Mouse (Mus musculus) heart, embryonic 15.5 days (tissue): ENCODE measurements around the gene Tmem185b. TPM values are rescaled to one million over a fixed set of nuclear protein-coding genes. Genes with fewer than 3 reads are reported as not detected.

ENCODE experiments used
- ATAC-seq: fragments of 200-750 bp; cut with Nextera tagmentation; replicated peaks from 2 replicates; pipeline ENCODE4 v1.8.0; 2017; ENCODE audit warnings: low read depth, moderate TSS enrichment; ENCODE audit not compliant: insufficient number of reproducible peaks, insufficient read depth, low FRiP score
- H3K27ac ChIP-seq: fragments of 300-500 bp; sonication (generic); 2 replicates; pipeline ENCODE4 v1.5.1; 2015; ENCODE audit warnings: mild to moderate bottlenecking, inconsistent platforms
- H3K27me3 ChIP-seq: fragments of 300-500 bp; sonication (generic); 2 replicates; pipeline ENCODE4 v1.6.1; 2015; ENCODE audit warnings: inconsistent platforms
- H3K36me3 ChIP-seq: fragments of 300-500 bp; sonication (generic); 2 replicates; pipeline ENCODE4 v1.6.1; 2015; ENCODE audit warnings: mild to moderate bottlenecking, inconsistent platforms
- H3K4me1 ChIP-seq: fragments of 300-500 bp; sonication (generic); replicated peaks from 2 replicates; pipeline ENCODE4 v1.6.1; 2015; ENCODE audit warnings: inconsistent platforms
- H3K4me2 ChIP-seq: fragments of 300-500 bp; sonication (generic); 2 replicates; pipeline ENCODE4 v1.6.1; 2015; ENCODE audit warnings: inconsistent platforms, mild to moderate bottlenecking, moderate library complexity
- H3K4me3 ChIP-seq: fragments of 300-500 bp; sonication (generic); 2 replicates; pipeline ENCODE4 v1.5.1; 2015; ENCODE audit warnings: mild to moderate bottlenecking, inconsistent platforms
- H3K9ac ChIP-seq: fragments of 300-500 bp; sonication (generic); 2 replicates; pipeline ENCODE4 v1.6.1; 2015; ENCODE audit warnings: mild to moderate bottlenecking, inconsistent platforms
- H3K9me3 ChIP-seq: fragments of 300-500 bp; sonication (generic); replicated peaks from 2 replicates; pipeline ENCODE4 v1.6.1; 2016; ENCODE audit warnings: inconsistent platforms
- WGBS: fragments of 180-500 bp; shearing (Covaris S2); methylation state at CpG from one replicate; pipeline ENCODE4 v1.1.7; 2015; ENCODE audit warnings: mixed read lengths; 5-methylcytosine and 5-hydroxymethylcytosine counted together
- polyA plus RNA-seq: library from polyadenylated mRNA; unstranded; fragments of >200 nt; fragmentation: Nextera tagmentation; extraction: Ambion mirVana; gene quantifications from 2 replicates; pipeline ENCODE4 v1.2.1, GENCODE M21; 2015

The Tmem185b gene
- polyA plus RNA-seq, 1 experiment from 2014 or later: 21.0 TPM

DNA sequence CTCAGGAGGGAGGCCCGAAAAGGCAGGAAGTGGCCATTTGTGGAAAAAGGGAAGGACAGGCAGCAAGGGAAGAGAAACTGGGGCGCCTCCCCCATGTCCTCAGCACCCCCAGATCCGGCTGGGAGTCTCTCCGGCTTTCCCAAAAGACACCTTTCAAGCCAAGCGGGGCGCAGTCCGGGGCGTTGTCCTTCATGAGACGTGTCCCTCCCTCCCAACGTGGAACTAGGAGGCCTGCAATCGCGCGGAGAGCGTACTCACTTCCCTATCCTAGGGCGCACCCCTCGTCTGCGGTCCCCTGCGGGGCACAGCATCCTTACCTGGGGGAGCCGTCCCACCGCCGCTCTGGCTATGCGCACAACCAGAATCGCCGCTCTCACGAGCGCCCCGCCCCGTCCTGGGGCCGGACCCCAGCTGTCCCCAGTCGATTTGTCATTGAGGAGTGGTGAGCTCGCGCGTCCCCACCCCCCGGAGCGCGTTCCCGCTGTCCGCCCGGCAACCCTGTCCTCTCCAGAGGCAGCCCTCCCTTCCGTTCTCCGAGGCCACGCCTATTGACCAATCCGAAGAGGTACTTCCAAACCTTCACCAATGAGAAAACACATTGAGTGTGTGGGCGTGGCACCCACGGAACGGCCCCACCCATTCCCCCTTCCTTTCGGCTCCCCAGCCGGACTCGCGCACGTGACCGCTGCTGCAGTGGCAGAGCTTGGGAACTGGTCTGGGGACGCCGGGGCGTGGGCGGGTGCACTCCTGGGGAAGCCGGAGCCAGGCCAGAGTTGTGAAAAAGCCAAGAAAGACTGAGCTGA lies 21.5 kb upstream of the Tmem185b start, which contains the start of gene Ralb:
TSS of gene Ralb (minus strand) at position 535 of the 803 bp plus-strand sequence.
- H3K27ac ChIP-seq: peak within 1 kb of the TSS; percentile 91
- H3K36me3 ChIP-seq: peaks cover 9% of the 10 kb centered on the region
- peak within 1 kb of the TSS; percentile 81 for H3K4me3 ChIP-seq
- peak within 1 kb of the TSS; percentile 76 for H3K4me2 ChIP-seq
- WGBS: under 1% methylated on average over 57 of the region's 57 CpGs
- no peaks in the 10 kb centered on the region for H3K9me3 ChIP-seq
- H3K9ac ChIP-seq: peak within 1 kb of the TSS; percentile 75
- peak; percentile 97 for ATAC-seq
- H3K27me3 ChIP-seq: no peaks in the 10 kb centered on the region
- H3K4me1 ChIP-seq: peaks cover 40% of the 10 kb centered on the region

DNA sequence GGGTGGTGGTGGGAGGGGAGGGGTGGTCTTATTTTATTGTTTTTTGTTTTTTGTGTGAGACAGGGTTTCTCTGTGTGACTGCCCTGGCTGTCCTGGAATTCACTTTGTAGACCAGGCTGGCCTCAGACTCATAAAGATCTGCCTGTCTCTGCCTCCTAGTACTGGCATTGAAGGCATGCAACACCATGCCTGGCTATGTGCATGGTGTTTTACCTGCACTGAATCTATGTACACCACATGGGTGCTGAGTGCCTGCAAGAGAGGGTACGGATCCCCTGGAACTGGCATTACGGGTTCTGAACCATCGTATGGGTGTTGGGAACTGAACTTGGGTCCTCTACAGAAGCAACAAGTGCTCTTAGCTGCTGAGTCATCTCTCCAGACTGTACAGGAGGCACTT lies 20.0 kb upstream of the Tmem185b start:
- H3K4me3 ChIP-seq: no peak overlapping the region
- peaks cover 45% of the 10 kb centered on the region for H3K4me1 ChIP-seq
- H3K9me3 ChIP-seq: no peaks in the 10 kb centered on the region
- no peak overlapping the region for H3K4me2 ChIP-seq
- WGBS: 92% methylated on average over 3 of the region's 3 CpGs
- H3K36me3 ChIP-seq: peaks cover 2% of the 10 kb centered on the region; the same call in 1 of the 2 replicates
- H3K27ac ChIP-seq: no peak overlapping the region
- no peaks in the 10 kb centered on the region for H3K27me3 ChIP-seq
- no peak for ATAC-seq
- H3K9ac ChIP-seq: no peak overlapping the region

DNA sequence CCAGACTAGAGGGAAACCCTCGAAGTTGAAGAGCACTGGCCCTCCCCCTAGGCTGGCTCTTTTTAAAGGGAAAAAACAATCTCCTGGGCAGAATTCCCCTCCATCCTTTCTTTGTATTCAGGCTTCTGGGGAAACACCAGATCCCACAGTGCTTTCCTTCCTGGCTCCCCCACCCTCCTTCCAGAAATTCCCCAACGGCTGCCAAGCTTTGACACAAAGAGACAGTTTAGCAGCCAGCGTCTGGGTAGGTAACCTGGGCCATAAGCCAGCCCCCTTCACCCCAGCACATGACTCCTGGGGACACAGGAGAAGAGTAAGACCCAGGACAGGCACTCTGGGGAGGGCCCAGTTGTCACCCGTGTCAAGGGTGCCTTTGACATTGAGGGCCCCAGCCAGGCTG lies 17.4 kb upstream of the Tmem185b start:
- peak overlapping the region; percentile 73 for H3K27ac ChIP-seq
- H3K4me2 ChIP-seq: no peak overlapping the region
- ATAC-seq: no peak
- peaks cover 29% of the 10 kb centered on the region for H3K4me1 ChIP-seq
- no peak overlapping the region for H3K9ac ChIP-seq
- H3K4me3 ChIP-seq: no peak overlapping the region
- H3K27me3 ChIP-seq: no peaks in the 10 kb centered on the region
- H3K36me3 ChIP-seq: no peaks in the 10 kb centered on the region
- WGBS: 29% methylated on average over 4 of the region's 4 CpGs
- H3K9me3 ChIP-seq: no peaks in the 10 kb centered on the region

DNA sequence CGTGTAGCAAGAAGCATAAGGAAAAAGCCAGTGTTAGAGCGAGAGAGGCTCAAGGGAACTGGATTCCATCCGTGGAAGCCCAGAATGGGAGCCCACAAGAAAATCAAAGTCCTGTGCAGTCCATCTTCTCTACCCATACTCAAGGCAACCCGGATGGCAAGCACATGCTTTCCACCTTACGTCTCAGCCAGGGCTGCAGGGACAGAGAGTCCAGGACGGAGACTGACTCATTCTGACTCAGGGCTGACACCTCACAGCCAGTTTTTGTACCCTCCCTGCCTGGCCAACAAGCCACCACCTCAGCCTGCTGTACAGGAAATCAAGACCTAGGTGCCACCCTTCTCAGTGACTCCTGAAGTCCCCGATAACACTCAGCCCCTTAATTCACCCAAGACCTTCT lies 16.5 kb upstream of the Tmem185b start:
- Histone ChIP-seq H3K4me2 (no peak overlapping the region), H3K27ac (peak overlapping the region; percentile 73; the same call in 1 of the 2 replicates)
- ATAC-seq: no peak

DNA sequence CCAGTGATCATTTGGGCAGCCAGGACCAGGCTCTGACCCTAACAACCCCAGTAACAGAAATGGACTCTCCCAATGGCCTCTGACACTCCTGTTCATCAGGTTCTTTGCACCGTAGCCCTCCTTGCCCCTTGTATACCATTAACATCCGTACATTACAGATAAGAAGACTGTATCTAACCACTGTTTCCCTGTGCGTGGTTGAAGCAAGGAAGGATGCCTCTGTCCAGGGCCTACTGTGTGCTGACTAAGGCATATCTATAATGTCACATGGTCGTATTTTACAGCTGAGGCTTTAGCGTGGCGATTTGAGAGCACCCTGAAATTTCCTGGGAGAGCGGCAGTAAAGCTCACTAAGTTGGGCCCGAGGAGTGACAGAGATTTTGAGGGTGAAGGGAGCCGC lies 15.6 kb upstream of the Tmem185b start:
- no peak for ATAC-seq
- H3K27ac ChIP-seq: peak overlapping the region; percentile 63
- H3K4me3 ChIP-seq: no peak overlapping the region
- H3K36me3 ChIP-seq: no peaks in the 10 kb centered on the region
- no peaks in the 10 kb centered on the region for H3K27me3 ChIP-seq
- 51% methylated on average over 9 of the region's 9 CpGs for WGBS
- no peak overlapping the region for H3K9ac ChIP-seq
- no peaks in the 10 kb centered on the region for H3K9me3 ChIP-seq
- H3K4me1 ChIP-seq: peaks cover 23% of the 10 kb centered on the region
- H3K4me2 ChIP-seq: no peak overlapping the region

More for the DNA sequence above, 16.5 kb upstream of the Tmem185b start:
- peaks cover 29% of the 10 kb centered on the region for H3K4me1 ChIP-seq
- WGBS: 77% methylated on average over 7 of the region's 7 CpGs
- no peak overlapping the region for H3K9ac ChIP-seq
- no peaks in the 10 kb centered on the region for H3K36me3 ChIP-seq
- H3K4me3 ChIP-seq: no peak overlapping the region
- H3K9me3 ChIP-seq: no peaks in the 10 kb centered on the region
- H3K27me3 ChIP-seq: no peaks in the 10 kb centered on the region

DNA sequence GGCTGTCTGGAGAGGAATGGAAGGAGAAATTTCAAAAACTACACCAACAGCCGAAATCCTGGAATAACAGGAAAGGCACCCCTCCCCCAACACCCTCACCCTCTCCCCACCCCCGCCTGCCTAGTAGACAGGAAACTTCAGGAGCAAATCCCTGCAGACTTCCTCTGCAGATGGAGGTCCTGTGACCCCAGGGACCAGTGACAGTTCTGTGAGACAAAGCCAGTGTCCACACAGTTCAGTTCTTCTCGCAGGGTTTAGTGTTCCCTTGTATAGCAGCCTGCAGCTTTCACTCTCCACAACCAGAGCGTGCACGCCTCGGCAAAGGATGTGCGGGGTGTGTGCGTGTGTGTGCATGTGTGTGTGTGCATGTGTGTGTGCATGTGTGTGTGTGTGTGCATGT lies 15.1 kb upstream of the Tmem185b start:
- 62% methylated on average over 8 of the region's 8 CpGs for WGBS
- Histone ChIP-seq H3K9me3 (no peaks in the 10 kb centered on the region), H3K4me1 (peaks cover 21% of the 10 kb centered on the region), H3K27me3 (no peaks in the 10 kb centered on the region), H3K36me3 (no peaks in the 10 kb centered on the region), H3K4me3 (no peak overlapping the region), H3K9ac (no peak overlapping the region), H3K4me2 (no peak overlapping the region), H3K27ac (peak overlapping the region; percentile 63)
- ATAC-seq: 0 out of 2 replicates have a peak, but pooled peaks have one; percentile 45

DNA sequence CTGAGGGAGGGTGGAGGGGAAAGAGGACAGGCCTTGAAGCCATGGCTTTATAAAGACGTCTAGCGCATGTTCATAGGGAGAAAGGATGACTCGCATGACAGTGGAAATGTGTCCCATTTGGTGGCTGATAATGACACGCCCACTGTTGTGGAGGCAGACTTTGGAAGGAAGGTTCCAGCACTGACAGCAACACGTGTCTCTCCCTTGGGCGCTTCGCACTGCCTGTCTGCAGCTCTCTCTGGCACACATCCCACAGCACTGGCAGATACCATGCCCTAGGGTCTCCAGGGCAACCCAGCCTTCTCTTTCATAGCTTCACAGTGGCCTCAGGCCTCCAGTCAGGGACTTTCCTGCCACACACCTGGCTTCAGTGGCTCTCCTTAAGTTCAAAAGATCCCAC lies 7.9 kb upstream of the Tmem185b start:
- Histone ChIP-seq H3K36me3 (no peaks in the 10 kb centered on the region), H3K27ac (no peak overlapping the region), H3K4me2 (no peak overlapping the region), H3K27me3 (no peaks in the 10 kb centered on the region), H3K4me3 (no peak overlapping the region), H3K9me3 (no peaks in the 10 kb centered on the region), H3K9ac (no peak overlapping the region), H3K4me1 (peaks cover 6% of the 10 kb centered on the region)
- no peak for ATAC-seq
- WGBS: 62% methylated on average over 7 of the region's 7 CpGs

DNA sequence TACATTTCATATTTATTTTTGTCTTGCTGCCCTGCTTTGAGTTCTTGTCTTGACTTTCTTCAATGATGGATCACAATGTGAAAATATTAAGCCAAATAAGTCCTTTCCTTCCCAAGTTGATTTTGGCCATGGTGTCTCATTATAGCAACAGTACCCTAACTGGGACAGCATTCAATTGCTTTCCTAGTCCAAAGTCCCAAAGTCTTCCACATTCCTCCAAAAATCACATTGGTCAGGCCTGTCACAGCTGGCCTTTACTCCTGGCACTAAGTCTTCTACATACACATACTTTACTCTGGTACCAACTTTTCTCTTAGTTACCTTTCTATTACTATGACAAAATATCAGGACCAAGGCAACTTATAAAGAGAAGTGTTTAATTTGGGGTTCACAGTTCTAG lies 7.2 kb upstream of the Tmem185b start:
- ATAC-seq: no peak
- no peak overlapping the region for H3K4me3 ChIP-seq

DNA sequence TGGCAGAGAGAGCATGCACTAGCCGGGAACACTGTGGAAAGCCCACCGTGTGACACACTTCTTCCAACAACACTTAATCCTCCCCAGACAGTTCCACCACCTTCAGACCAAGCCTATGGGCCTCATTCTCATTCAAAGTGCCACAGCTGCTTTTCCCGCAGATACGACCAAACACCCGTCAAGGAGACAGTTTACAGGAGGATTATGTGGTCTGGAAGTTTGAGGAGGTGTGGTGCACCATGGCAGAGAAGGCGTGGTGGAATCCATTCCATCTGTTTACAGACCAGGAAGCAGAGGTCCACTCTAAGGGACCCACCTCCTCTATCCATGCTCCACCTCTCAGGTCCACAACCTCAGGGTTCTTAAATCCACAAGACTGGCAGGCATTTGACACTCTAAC lies 6.7 kb upstream of the Tmem185b start:
- no peak overlapping the region for H3K27ac ChIP-seq
- H3K4me2 ChIP-seq: no peak overlapping the region
- H3K4me3 ChIP-seq: no peak overlapping the region
- peaks cover 8% of the 10 kb centered on the region for H3K4me1 ChIP-seq
- H3K36me3 ChIP-seq: no peaks in the 10 kb centered on the region
- no peak overlapping the region for H3K9ac ChIP-seq
- no peak for ATAC-seq
- H3K27me3 ChIP-seq: no peaks in the 10 kb centered on the region
- whole genome bisulfite sequencing: 75% methylated on average over 6 of the region's 6 CpGs
- no peaks in the 10 kb centered on the region for H3K9me3 ChIP-seq

More for the DNA sequence above, 7.2 kb upstream of the Tmem185b start:
- Histone ChIP-seq H3K9me3 (no peaks in the 10 kb centered on the region), H3K36me3 (no peaks in the 10 kb centered on the region), H3K27me3 (no peaks in the 10 kb centered on the region), H3K9ac (no peak overlapping the region), H3K27ac (no peak overlapping the region), H3K4me1 (peaks cover 6% of the 10 kb centered on the region), H3K4me2 (no peak overlapping the region)

DNA sequence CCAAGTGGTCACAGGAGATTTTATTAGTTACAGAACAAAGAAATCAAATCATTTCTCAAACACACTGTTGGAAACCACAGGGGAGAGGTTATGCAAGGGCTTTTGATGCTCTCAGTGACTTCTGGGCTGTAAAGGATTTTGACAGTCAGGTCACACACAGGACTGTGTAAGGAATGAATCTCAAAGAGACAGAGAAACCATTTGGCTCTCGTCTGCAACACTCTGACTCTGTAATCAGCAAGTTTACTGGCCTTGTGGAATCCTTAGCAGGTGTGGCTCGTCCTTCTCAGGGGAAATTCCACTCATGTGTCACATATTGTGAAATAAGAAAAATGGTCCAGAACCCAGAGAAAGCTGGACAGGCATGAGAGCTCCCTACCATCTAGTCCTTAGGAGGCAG lies 4.9 kb upstream of the Tmem185b start:
- no peak for ATAC-seq
- H3K27ac ChIP-seq: no peak overlapping the region
- H3K9me3 ChIP-seq: no peaks in the 10 kb centered on the region
- H3K4me1 ChIP-seq: peaks cover 21% of the 10 kb centered on the region
- no peak overlapping the region for H3K9ac ChIP-seq
- no peak overlapping the region for H3K4me3 ChIP-seq
- no peak overlapping the region for H3K4me2 ChIP-seq
- WGBS: 42% methylated on average over 2 of the region's 2 CpGs
- H3K27me3 ChIP-seq: no peaks in the 10 kb centered on the region
- no peaks in the 10 kb centered on the region for H3K36me3 ChIP-seq

DNA sequence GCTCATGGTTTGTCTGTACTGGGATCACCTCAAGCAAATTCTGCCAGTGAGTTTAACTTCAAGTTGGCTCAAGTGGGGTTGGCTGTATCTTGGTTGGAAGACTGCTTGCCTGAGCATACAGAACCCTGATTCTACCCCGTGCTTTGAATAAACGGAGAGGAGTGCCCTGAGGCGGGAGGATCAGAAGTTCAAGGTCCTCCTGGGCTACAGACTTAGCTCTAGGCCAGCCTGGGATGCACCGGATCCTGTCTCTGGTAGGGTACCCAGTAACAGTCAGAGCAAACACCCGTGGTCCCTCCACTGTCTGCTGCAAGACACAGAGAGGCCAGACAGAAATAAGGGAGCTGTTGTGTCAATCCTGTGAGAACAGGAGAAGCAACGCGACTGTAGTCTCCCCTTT lies 4.3 kb upstream of the Tmem185b start:
- H3K27ac ChIP-seq: no peak overlapping the region

DNA sequence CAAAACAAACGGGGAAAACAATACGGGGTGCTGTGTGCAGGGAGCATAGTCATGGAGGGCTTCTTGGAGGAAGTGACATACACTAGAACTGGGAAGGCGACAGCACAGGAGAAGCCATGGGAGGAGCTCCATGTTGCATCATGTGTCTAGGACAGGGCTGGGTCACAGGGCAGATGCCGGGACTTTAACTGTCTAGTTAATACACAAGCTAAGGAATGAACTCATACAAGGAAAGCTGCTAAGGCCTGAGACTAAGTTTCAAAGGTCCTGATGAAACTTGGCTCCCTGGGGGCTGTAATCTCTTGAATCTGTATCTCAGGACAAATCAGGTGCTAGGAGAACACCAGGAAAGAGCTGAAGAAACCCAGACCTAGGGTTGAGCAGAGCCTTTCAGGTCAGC lies 3.2 kb upstream of the Tmem185b start:
- ATAC-seq: no peak
- Histone ChIP-seq H3K27me3 (no peaks in the 10 kb centered on the region), H3K9ac (no peak overlapping the region), H3K9me3 (no peaks in the 10 kb centered on the region), H3K27ac (no peak overlapping the region), H3K4me1 (peaks cover 34% of the 10 kb centered on the region), H3K4me2 (no peak overlapping the region), H3K36me3 (peaks cover 9% of the 10 kb centered on the region), H3K4me3 (no peak overlapping the region)
- 78% methylated on average over 4 of the region's 4 CpGs for WGBS

More for the DNA sequence above, 4.3 kb upstream of the Tmem185b start:
- H3K4me3 ChIP-seq: no peak overlapping the region
- no peak for ATAC-seq
- no peaks in the 10 kb centered on the region for H3K36me3 ChIP-seq
- H3K9me3 ChIP-seq: no peaks in the 10 kb centered on the region
- no peak overlapping the region for H3K4me2 ChIP-seq
- H3K4me1 ChIP-seq: peaks cover 27% of the 10 kb centered on the region
- no peak overlapping the region for H3K9ac ChIP-seq
- no peaks in the 10 kb centered on the region for H3K27me3 ChIP-seq
- WGBS: 77% methylated on average over 7 of the region's 7 CpGs
